Mouse (Mus musculus): ENCODE data around the gene Haspin. TPM values are rescaled to one million over a fixed set of nuclear protein-coding genes. Genes with fewer than 3 reads are reported as not detected.

The Haspin gene
- 20.7 and 21.0 TPM in 2 replicates for polyA plus RNA-seq (2015; fragmentation: Nextera tagmentation; extraction: Ambion mirVana)

DNA sequence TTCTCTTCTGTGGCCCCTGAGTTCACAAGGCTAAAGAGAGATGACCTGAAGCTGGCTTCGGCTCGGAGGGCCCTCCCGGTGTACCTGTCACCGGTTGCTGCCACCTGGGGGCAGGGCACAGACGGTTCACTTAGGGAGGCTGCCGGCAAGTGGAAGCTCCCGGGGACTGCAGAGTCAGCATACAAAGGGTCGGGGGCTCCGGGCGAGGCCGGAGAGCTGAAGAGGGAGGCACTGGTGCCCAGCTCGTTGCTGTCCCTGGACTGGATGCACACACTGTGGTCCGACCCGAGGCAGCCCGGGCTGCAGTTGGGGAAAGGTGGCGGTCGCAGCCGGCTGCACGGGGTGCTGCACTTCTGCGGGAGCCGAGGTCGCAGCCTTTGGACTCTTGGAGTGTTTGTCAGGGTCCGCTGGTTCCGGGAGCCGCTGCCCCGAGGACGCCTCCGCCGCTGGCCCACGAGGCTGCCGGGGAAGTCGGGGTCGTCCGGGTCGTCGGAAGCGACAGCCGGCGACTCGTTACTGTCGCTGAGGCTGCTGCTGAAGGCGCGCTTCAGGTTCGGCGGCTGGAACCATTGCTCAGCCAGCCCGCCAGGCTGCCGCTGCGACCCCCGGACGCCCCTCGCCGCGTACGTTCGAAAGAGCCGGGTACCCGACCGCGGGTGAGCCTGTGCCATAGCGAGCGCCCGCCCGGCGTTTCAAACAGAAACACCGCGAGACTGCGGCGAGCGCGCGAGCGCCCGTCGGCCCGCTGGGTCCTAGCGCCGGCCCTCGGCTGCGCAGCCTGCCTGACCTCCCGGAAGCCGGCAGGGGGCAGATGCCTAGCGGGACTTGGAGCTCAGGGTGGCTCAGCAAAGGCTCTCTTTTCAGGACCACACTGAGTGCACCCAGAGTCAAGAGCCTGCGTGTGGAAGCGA lies at the start of gene Haspin:
Gene Haspin (minus strand): TSS at position 704 of the 911 bp plus-strand sequence.
- peaks cover 38% of the 10 kb centered on the region for H3K4me1 ChIP-seq
- no peaks in the 10 kb centered on the region for H3K9me3 ChIP-seq
- H3K27me3 ChIP-seq: no peaks in the 10 kb centered on the region
- H3K4me3 ChIP-seq: peak within 1 kb of the TSS; percentile 81
- H3K27ac ChIP-seq: peak within 1 kb of the TSS; percentile 16; the same call in 1 of the 2 replicates
- peak; percentile 96 for ATAC-seq (ENCODE audit: borderline replicate concordance, extremely low read depth, low FRiP score, low TSS enrichment)
- under 1% methylated on average over 81 of the region's 84 CpGs for WGBS
- H3K36me3 ChIP-seq: peaks cover 7% of the 10 kb centered on the region; the same call in 1 of the 2 replicates
- H3K4me2 ChIP-seq: peak within 1 kb of the TSS; percentile 69
- H3K9ac ChIP-seq: peak within 1 kb of the TSS; percentile 74

DNA sequence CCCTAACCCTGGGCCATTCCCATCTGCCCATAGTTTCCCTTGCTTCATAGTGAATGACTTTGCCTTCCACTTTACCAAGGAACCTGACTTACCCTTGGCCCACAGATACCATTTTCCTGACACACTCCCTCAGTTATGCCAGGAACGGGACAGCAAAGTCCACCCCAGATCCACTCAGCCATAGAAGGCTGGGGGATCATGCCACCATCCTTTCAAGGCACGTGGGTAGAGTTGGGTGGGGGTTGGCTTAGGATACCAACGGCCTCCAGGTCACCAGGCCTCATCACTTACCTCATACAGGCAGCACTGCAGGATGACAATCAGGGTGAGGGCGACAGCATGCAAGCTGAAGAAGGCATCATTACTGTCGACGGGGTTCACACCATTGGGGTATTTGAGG lies 49.1 kb upstream of the Haspin start:
- ATAC-seq (ENCODE audit: borderline replicate concordance, extremely low read depth, low FRiP score, low TSS enrichment): no peak; the same call in 1 of the 2 replicates
- H3K9me3 ChIP-seq: no peaks in the 10 kb centered on the region
- peaks cover 25% of the 10 kb centered on the region for H3K36me3 ChIP-seq
- no peak overlapping the region for H3K9ac ChIP-seq
- H3K27ac ChIP-seq: no peak overlapping the region
- 84% methylated on average over 6 of the region's 6 CpGs for WGBS
- no peak overlapping the region for H3K4me3 ChIP-seq
- H3K27me3 ChIP-seq: no peaks in the 10 kb centered on the region
- no peak overlapping the region for H3K4me2 ChIP-seq
- H3K4me1 ChIP-seq: no peaks in the 10 kb centered on the region

GRCm38 (mm10) chr11:73185872-73186615 lies 48.0 kb upstream of the Haspin start:
- 87% methylated on average over 10 of the region's 10 CpGs for whole genome bisulfite sequencing
- Histone ChIP-seq H3K4me1 (no peaks in the 10 kb centered on the region), H3K4me3 (no peak overlapping the region), H3K9me3 (no peaks in the 10 kb centered on the region), H3K27me3 (no peaks in the 10 kb centered on the region), H3K36me3 (peaks cover 29% of the 10 kb centered on the region), H3K9ac (no peak overlapping the region), H3K27ac (no peak overlapping the region), H3K4me2 (no peak overlapping the region)
- ATAC-seq (ENCODE audit: borderline replicate concordance, extremely low read depth, low FRiP score, low TSS enrichment): no peak

GRCm38 (mm10) chr11:73177895-73178294 lies 39.8 kb upstream of the Haspin start:
- Histone ChIP-seq H3K9ac (peak overlapping the region; percentile 87), H3K27me3 (no peaks in the 10 kb centered on the region), H3K9me3 (no peaks in the 10 kb centered on the region), H3K4me3 (peak overlapping the region; percentile 93), H3K4me2 (peak overlapping the region; percentile 79), H3K4me1 (peaks cover 33% of the 10 kb centered on the region), H3K36me3 (peaks cover 14% of the 10 kb centered on the region), H3K27ac (peak overlapping the region; percentile 99)
- 0% methylated on average over 2 of the region's 2 CpGs for WGBS
- no peak for ATAC-seq (ENCODE audit: borderline replicate concordance, extremely low read depth, low FRiP score, low TSS enrichment)

DNA sequence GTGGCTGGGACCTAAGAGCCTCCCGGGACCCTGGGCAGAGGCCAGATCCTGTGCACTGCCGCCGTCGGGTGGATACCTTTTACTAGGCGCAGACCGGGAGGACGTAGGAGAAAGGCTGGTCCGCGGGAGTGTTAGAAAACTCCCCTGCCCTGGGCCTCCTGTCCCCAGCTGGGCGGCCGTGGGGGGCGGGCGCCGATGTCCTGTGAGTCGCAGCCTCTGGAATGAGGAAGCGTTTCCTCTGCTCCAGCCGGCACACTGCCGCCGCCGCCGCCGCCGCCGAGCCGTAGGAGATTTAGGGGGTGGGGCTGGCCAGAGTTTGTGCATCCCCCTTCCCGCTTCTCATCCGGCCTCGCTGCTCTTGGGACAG lies 39.4 kb upstream of the Haspin start:
- peak overlapping the region; percentile 99 for H3K27ac ChIP-seq
- H3K9ac ChIP-seq: peak overlapping the region; percentile 87
- no peaks in the 10 kb centered on the region for H3K27me3 ChIP-seq
- peaks cover 14% of the 10 kb centered on the region for H3K36me3 ChIP-seq
- H3K4me1 ChIP-seq: peaks cover 37% of the 10 kb centered on the region
- WGBS: under 1% methylated on average over 28 of the region's 28 CpGs
- H3K4me3 ChIP-seq: peak overlapping the region; percentile 93
- ATAC-seq (ENCODE audit: borderline replicate concordance, extremely low read depth, low FRiP score, low TSS enrichment): peak; percentile 90
- peak overlapping the region; percentile 79 for H3K4me2 ChIP-seq
- H3K9me3 ChIP-seq: no peaks in the 10 kb centered on the region

- ATAC-seq (ENCODE audit: borderline replicate concordance, extremely low read depth, low FRiP score, low TSS enrichment): peak; percentile 98
- peaks cover 43% of the 10 kb centered on the region for H3K4me1 ChIP-seq
- under 1% methylated on average over 81 of the region's 81 CpGs for WGBS
Observed at GRCm38 (mm10) chr11:73176608-73177508, 38.8 kb upstream of the Haspin start, which contains the start of the genes Emc6 and Tax1bp3. Gene Emc6 (minus strand): TSS chr11:73177037. Gene Tax1bp3 (plus strand): TSS chr11:73177083.

DNA sequence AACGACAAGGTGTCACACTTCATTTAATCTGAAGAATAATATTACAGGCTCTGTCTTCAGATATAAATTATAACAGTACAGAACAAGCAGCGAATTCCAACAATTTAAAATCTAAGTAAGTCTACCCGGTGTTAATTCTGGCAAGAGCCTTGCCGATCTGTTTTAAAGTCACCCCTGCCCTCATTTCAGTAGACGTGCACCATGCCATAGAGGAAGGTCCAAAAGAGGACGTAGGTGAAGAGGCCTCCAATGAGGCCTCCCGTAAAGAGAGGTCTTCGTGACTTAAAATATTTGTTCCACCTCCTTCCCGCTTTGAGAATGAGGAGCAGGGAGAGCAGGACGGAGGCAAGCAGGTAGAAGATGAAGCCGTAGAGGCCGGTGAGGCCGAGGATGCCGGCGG lies 38.1 kb upstream of the Haspin start:
- under 1% methylated on average over 15 of the region's 15 CpGs for WGBS
- Histone ChIP-seq H3K9me3 (no peaks in the 10 kb centered on the region), H3K27ac (peak overlapping the region; percentile 90), H3K27me3 (no peaks in the 10 kb centered on the region), H3K36me3 (peaks cover 9% of the 10 kb centered on the region), H3K9ac (peak overlapping the region; percentile 94), H3K4me3 (peak overlapping the region; percentile 93), H3K4me2 (peak overlapping the region; percentile 58), H3K4me1 (peaks cover 50% of the 10 kb centered on the region)
- ATAC-seq (ENCODE audit: borderline replicate concordance, extremely low read depth, low FRiP score, low TSS enrichment): no peak

More at GRCm38 (mm10) chr11:73176608-73177508, 38.8 kb upstream of the Haspin start, which contains the start of the genes Emc6 and Tax1bp3:
- H3K4me3 ChIP-seq: peak within 1 kb of the TSS; percentile 93
- no peaks in the 10 kb centered on the region for H3K27me3 ChIP-seq
- peak within 1 kb of the TSS; percentile 79 for H3K4me2 ChIP-seq
- H3K27ac ChIP-seq: peak within 1 kb of the TSS; percentile 99
- H3K36me3 ChIP-seq: peaks cover 9% of the 10 kb centered on the region
- H3K9ac ChIP-seq: peak within 1 kb of the TSS; percentile 94
- H3K9me3 ChIP-seq: no peaks in the 10 kb centered on the region

DNA sequence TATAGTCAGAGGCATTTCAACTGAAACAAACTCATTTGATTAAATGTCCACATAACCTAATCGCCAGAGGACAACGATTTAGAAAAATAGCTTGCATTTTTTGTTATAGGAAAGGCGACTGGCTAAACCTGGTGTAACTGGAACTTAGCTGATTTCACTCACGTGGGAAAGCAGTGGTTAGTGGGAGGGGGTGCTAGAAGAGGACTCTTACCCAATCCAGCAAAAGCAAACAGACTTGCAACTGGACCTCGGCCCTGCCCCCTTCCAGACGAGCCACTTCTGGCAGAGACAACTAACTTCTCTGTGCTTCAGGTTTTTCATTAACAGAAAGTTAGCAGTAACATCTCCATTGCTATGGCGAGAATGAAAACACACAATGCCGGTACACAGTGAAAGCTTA lies 37.5 kb upstream of the Haspin start:
- H3K9ac ChIP-seq: peak overlapping the region; percentile 94
- H3K4me1 ChIP-seq: peaks cover 54% of the 10 kb centered on the region
- peak overlapping the region; percentile 58 for H3K4me2 ChIP-seq
- ATAC-seq (ENCODE audit: borderline replicate concordance, extremely low read depth, low FRiP score, low TSS enrichment): no peak
- no peaks in the 10 kb centered on the region for H3K27me3 ChIP-seq
- H3K27ac ChIP-seq: peak overlapping the region; percentile 90
- no peaks in the 10 kb centered on the region for H3K9me3 ChIP-seq
- H3K4me3 ChIP-seq: peak overlapping the region; percentile 93
- peaks cover 9% of the 10 kb centered on the region for H3K36me3 ChIP-seq
- 24% methylated on average over 8 of the region's 8 CpGs for WGBS

DNA sequence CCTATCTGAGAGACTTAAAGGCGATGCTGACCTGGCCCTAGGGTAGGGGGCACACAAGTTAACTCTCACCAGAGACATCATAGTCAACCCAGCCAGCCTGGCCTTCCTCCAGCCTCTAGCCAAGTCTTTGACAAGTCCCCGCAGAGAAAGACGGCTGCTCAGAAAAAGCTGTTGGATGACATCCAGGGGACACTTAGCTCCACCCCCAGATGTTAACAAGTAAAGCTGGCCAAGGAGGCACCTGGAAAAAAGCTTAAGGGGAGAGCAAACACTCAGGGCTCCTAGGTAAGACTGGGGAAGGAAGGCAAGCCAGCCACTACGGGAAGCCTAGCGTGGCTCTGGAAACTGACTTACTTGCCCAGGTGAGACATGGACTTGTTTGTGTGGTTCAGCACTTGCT lies 34.1 kb upstream of the Haspin start:
- Histone ChIP-seq H3K36me3 (peaks cover 5% of the 10 kb centered on the region), H3K27ac (peak overlapping the region; percentile 65), H3K27me3 (no peaks in the 10 kb centered on the region), H3K4me1 (peaks cover 43% of the 10 kb centered on the region), H3K4me2 (peak overlapping the region; percentile 9; the same call in 1 of the 2 replicates), H3K4me3 (no peak overlapping the region), H3K9me3 (no peaks in the 10 kb centered on the region), H3K9ac (no peak overlapping the region)
- WGBS: 26% methylated on average over 5 of the region's 5 CpGs
- no peak for ATAC-seq (ENCODE audit: borderline replicate concordance, extremely low read depth, low FRiP score, low TSS enrichment)

DNA sequence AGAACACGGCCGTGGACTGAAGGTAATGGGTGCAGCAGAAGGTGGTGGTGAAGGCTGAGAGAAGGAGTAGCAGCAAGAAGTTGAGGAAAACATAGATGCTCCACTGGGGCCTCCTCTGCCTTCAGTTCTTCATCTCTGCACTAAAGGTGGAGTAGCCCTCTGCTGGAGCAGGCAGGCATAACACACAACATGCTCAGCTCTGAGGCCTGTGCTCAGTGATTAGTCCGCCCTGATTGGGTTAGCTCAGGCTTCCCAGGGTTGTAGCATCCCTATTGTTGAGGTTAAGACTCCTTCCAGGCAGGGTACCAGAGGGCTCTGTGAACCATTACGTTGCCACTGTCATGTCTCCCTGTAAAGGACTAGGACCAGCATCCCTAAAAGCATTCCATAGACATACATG lies 31.1 kb upstream of the Haspin start:
- peaks cover 31% of the 10 kb centered on the region for H3K4me1 ChIP-seq
- WGBS: 35% methylated on average over 4 of the region's 4 CpGs
- no peaks in the 10 kb centered on the region for H3K27me3 ChIP-seq
- H3K36me3 ChIP-seq: peaks cover 2% of the 10 kb centered on the region; the same call in 1 of the 2 replicates
- H3K9ac ChIP-seq: no peak overlapping the region
- H3K4me3 ChIP-seq: no peak overlapping the region
- H3K27ac ChIP-seq: no peak overlapping the region
- no peak overlapping the region for H3K4me2 ChIP-seq
- no peaks in the 10 kb centered on the region for H3K9me3 ChIP-seq
- no peak for ATAC-seq (ENCODE audit: borderline replicate concordance, extremely low read depth, low FRiP score, low TSS enrichment)

DNA sequence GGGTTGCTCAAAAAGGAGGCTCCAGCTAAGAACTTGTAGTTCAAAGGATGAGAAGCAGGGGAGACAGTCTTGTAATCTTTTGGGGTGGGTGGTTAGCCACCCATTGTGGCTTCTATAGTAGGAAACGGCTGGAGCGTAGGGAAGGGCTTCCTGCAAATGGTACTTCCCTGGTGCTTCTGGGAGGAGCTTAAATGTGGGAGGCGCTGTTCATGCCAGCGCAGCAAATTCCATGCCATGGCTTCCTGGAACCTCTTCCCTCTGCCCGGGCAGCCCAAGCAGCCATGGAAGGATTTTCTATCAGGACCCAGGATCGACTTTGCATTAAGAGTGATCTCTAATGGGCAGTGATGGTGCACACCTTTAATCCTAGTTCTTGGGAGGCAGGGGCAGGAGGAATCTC lies 30.5 kb upstream of the Haspin start:
- no peak overlapping the region for H3K4me2 ChIP-seq
- H3K27me3 ChIP-seq: no peaks in the 10 kb centered on the region
- H3K9ac ChIP-seq: no peak overlapping the region
- peaks cover 31% of the 10 kb centered on the region for H3K4me1 ChIP-seq
- no peak overlapping the region for H3K27ac ChIP-seq
- no peaks in the 10 kb centered on the region for H3K9me3 ChIP-seq
- no peak for ATAC-seq (ENCODE audit: borderline replicate concordance, extremely low read depth, low FRiP score, low TSS enrichment)
- no peaks in the 10 kb centered on the region; the same call in 1 of the 2 replicates for H3K36me3 ChIP-seq
- WGBS: 77% methylated on average over 6 of the region's 6 CpGs
- no peak overlapping the region for H3K4me3 ChIP-seq

Measured in lung, embryonic 15.5 days (tissue).